Mouse (Mus musculus): ENCODE results near the gene Slc48a1. TPM values are rescaled to one million over a fixed set of nuclear protein-coding genes. Genes with fewer than 3 reads are reported as not detected.

Slc48a1 gene
- polyA plus RNA-seq, 1 experiment from 2014 or later: 122 TPM

DNA sequence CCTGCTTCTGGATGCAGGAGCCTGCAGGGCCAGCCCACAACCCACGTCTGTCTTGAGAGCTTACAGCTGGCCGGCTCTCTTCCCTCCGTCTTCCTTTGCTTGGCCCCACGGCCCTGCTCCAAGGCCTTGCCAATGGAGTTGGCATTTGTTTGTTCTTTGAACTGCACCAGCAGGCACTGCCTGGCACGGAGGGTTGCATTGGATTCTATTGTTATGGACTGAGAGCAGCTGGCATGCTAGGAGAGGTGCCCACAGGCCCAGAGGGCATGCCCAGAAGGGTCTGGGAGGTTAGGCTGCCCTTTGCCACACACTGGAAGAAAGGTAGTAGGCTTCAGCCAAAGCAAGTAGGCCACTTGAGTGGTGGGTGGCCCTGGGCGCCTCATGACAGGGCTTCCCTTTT is 10.5 kb downstream of the Slc48a1 start:
- peaks cover 27% of the 10 kb centered on the region for H3K4me1 ChIP-seq (ENCODE audit: control insufficient read depth, insufficient read depth, low read depth, low read length)
- ATAC-seq: peak; percentile 24; the same call in 1 of the 2 replicates
- peak overlapping the region; percentile 63; the same call in 1 of the 2 replicates for H3K27ac ChIP-seq (ENCODE audit: low read depth, low read length)
- H3K9me3 ChIP-seq (ENCODE audit: control insufficient read depth, low read length): no peaks in the 10 kb centered on the region
- H3K4me3 ChIP-seq (ENCODE audit: low read length): no peak overlapping the region
- H3K36me3 ChIP-seq (ENCODE audit: control insufficient read depth, insufficient read depth, low read length): peaks cover 10% of the 10 kb centered on the region
- 43% methylated on average over 6 of the region's 6 CpGs for WGBS
- H3K9ac ChIP-seq (ENCODE audit: low read depth, low read length): no peak overlapping the region
- H3K4me2 ChIP-seq (ENCODE audit: low read length): no peak overlapping the region
- no peaks in the 10 kb centered on the region for H3K27me3 ChIP-seq (replicated peaks; ENCODE audit: control insufficient read depth, insufficient read depth, low read length)

DNA sequence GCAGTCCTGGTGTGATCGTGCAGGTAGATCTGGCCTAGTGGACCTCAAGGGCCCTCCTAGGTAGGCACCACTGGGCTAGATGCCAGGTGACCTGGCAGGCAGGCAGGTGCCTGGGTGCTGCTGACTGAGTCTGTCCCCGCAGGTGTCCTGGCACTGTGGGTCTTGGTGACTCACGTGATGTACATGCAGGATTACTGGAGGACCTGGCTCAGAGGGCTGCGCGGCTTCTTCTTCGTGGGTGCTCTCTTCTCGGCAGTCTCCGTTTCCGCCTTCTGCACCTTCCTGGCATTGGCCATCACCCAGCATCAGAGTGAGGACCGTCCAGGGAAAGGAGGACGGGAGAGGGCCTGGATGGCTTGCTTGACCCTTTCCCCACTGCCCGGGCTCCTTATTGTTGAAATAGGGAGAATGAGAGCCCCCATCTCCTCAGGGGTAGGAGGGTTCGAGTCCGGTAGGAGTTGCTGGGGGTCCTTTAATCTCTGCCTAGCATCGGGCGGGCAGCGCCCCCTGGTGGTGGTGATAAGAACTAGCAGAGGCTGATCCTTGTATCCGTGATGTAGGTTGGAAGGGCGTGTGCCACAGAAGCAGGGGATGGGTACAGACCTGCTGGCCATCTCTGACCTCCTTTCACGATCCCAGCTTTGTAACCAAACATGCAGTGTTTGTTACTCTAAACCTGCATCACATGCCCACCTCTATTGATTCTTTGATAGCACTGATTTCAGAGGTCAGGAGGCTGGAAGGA is 11.6 kb downstream of the Slc48a1 start:
- H3K27ac ChIP-seq (ENCODE audit: low read depth, low read length): no peak overlapping the region
- 54% methylated on average over 20 of the region's 20 CpGs for WGBS

DNA sequence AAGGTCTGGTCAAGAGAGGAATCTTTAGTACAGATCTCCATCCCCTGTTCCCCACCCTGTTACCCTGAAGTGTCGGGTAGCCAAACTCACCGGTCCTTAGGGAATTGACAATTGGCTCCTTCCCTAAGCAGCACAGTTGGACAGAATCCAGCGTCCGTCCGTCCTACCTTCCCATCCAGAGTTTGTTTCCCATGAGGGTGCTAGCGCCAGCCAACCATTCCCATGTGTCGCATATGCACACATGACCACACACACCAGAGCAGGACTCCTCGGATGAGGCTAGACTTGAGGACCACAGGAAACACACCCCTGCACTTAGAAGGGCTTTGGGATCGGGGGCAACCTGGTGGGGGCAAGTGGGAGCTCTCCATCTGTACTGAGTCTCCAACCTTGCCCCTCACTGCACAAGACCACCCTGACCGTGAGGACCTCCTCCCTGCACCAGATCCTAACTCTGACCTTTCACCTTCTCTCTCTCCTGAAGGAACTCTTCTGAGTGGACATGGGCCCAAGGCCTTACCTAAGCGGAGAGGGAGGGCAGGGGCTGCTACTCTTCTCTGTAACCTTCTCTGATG is 12.9 kb downstream of the Slc48a1 start:
- Histone ChIP-seq H3K9ac (ENCODE audit: low read depth, low read length) (no peak overlapping the region), H3K9me3 (ENCODE audit: control insufficient read depth, low read length) (no peaks in the 10 kb centered on the region), H3K27me3 (replicated peaks; ENCODE audit: control insufficient read depth, insufficient read depth, low read length) (no peaks in the 10 kb centered on the region), H3K4me3 (ENCODE audit: low read length) (no peak overlapping the region), H3K4me1 (ENCODE audit: control insufficient read depth, insufficient read depth, low read depth, low read length) (peaks cover 21% of the 10 kb centered on the region), H3K36me3 (ENCODE audit: control insufficient read depth, insufficient read depth, low read length) (peaks cover 27% of the 10 kb centered on the region), H3K27ac (ENCODE audit: low read depth, low read length) (no peak overlapping the region), H3K4me2 (ENCODE audit: low read length) (no peak overlapping the region)
- WGBS: 88% methylated on average over 11 of the region's 11 CpGs
- ATAC-seq: no peak

More for the DNA sequence above, 11.6 kb downstream of the Slc48a1 start:
- H3K4me3 ChIP-seq (ENCODE audit: low read length): no peak overlapping the region
- H3K9ac ChIP-seq (ENCODE audit: low read depth, low read length): no peak overlapping the region
- H3K4me2 ChIP-seq (ENCODE audit: low read length): no peak overlapping the region
- H3K27me3 ChIP-seq (replicated peaks; ENCODE audit: control insufficient read depth, insufficient read depth, low read length): no peaks in the 10 kb centered on the region
- H3K36me3 ChIP-seq (ENCODE audit: control insufficient read depth, insufficient read depth, low read length): peaks cover 18% of the 10 kb centered on the region
- H3K9me3 ChIP-seq (ENCODE audit: control insufficient read depth, low read length): no peaks in the 10 kb centered on the region
- peaks cover 27% of the 10 kb centered on the region for H3K4me1 ChIP-seq (ENCODE audit: control insufficient read depth, insufficient read depth, low read depth, low read length)
- no peak for ATAC-seq

DNA sequence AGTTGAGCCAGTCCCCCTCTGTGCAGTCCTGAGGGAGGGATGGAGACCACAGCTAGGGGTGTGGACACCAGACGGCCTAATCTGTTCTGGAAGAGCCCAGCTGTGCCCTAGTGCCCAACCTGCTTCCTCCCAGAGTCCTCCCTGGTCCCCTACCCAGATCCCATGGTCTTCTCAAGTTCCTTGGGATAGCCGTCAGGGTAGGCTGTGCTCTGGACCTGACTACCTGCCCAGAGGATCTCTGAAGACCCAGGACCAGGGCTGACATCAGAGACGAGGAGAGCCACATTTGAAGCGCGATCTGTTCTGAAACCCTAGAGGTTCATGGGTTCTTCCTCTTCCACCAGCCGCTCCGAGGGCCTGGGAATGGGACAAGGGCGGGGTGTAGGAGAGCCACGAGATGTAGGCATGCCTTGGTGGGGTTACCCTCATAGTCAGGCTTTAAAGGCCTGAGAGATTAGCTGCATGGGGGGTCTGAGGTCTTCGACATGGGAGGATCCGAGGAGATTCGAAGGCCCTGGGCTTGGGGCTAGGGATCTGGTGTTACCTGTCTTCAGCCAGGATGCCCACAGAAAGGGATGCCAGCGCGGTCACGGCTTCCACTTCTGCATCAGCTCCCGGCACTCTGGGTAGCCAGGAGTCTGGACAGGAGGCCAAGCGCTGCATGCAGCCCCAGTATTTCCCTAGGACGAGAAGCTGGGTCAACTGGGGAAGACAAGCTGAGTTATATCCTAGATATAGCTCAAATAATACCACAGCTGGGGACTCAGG is 15.2 kb downstream of the Slc48a1 start:
- Histone ChIP-seq H3K27ac (ENCODE audit: low read depth, low read length) (no peak overlapping the region), H3K4me1 (ENCODE audit: control insufficient read depth, insufficient read depth, low read depth, low read length) (peaks cover 14% of the 10 kb centered on the region), H3K4me3 (ENCODE audit: low read length) (no peak overlapping the region), H3K9me3 (ENCODE audit: control insufficient read depth, low read length) (no peaks in the 10 kb centered on the region), H3K27me3 (replicated peaks; ENCODE audit: control insufficient read depth, insufficient read depth, low read length) (no peaks in the 10 kb centered on the region), H3K4me2 (ENCODE audit: low read length) (no peak overlapping the region), H3K36me3 (ENCODE audit: control insufficient read depth, insufficient read depth, low read length) (peaks cover 30% of the 10 kb centered on the region), H3K9ac (ENCODE audit: low read depth, low read length) (no peak overlapping the region)
- WGBS: 95% methylated on average over 18 of the region's 18 CpGs
- no peak for ATAC-seq

- H3K4me2 ChIP-seq (ENCODE audit: low read length): no peak overlapping the region
- no peaks in the 10 kb centered on the region for H3K27me3 ChIP-seq (replicated peaks; ENCODE audit: control insufficient read depth, insufficient read depth, low read length)
- WGBS: 69% methylated on average over 5 of the region's 5 CpGs
- H3K27ac ChIP-seq (ENCODE audit: low read depth, low read length): no peak overlapping the region
- no peak for ATAC-seq
- peaks cover 30% of the 10 kb centered on the region for H3K36me3 ChIP-seq (ENCODE audit: control insufficient read depth, insufficient read depth, low read length)
- no peak overlapping the region for H3K4me3 ChIP-seq (ENCODE audit: low read length)
- no peaks in the 10 kb centered on the region for H3K9me3 ChIP-seq (ENCODE audit: control insufficient read depth, low read length)
- peaks cover 11% of the 10 kb centered on the region for H3K4me1 ChIP-seq (ENCODE audit: control insufficient read depth, insufficient read depth, low read depth, low read length)
- no peak overlapping the region for H3K9ac ChIP-seq (ENCODE audit: low read depth, low read length)
These were observed 15.9 kb downstream of the Slc48a1 start for GRCm38 (mm10) chr15:97794268-97794667.

GRCm38 (mm10) chr15:97795559-97796235 is 17.4 kb downstream of the Slc48a1 start:
- Histone ChIP-seq H3K27ac (ENCODE audit: low read depth, low read length) (no peak overlapping the region), H3K9me3 (ENCODE audit: control insufficient read depth, low read length) (no peaks in the 10 kb centered on the region), H3K4me1 (ENCODE audit: control insufficient read depth, insufficient read depth, low read depth, low read length) (peaks cover 11% of the 10 kb centered on the region), H3K27me3 (replicated peaks; ENCODE audit: control insufficient read depth, insufficient read depth, low read length) (no peaks in the 10 kb centered on the region), H3K4me3 (ENCODE audit: low read length) (no peak overlapping the region), H3K9ac (ENCODE audit: low read depth, low read length) (no peak overlapping the region), H3K4me2 (ENCODE audit: low read length) (no peak overlapping the region), H3K36me3 (ENCODE audit: control insufficient read depth, insufficient read depth, low read length) (peaks cover 32% of the 10 kb centered on the region)
- ATAC-seq: no peak
- 95% methylated on average over 10 of the region's 10 CpGs for WGBS

DNA sequence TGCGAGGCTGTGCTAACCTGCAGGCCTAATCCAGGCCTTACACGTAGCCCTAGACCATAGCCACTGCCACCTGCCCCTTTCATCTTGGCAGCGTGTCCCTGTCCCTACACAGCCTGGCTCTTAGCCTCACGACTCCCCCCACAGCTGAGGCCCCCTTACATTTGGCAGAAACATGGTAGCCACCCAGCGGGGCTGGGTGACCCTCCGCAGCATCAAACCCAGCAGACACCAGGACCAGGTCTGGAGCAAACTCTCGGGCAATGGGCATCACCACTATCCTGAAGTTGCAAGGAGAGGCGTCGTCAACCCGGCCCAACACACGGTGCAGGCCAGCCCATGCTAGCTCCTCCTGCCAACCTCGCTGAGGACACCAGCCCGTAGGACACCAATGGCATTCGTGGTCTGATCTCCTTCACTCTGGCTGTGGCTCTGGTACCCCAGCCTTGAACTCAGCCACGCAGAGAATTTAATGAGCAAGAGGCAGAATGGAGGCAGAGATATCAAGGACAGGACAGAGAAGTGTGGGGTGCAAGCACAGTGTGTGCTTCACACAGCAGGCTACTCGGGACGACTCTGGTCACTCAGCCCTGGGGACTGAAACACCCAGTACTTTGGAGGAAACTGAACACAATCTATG is 18.5 kb downstream of the Slc48a1 start:
- Histone ChIP-seq H3K27me3 (replicated peaks; ENCODE audit: control insufficient read depth, insufficient read depth, low read length) (no peaks in the 10 kb centered on the region), H3K9me3 (ENCODE audit: control insufficient read depth, low read length) (no peaks in the 10 kb centered on the region), H3K27ac (ENCODE audit: low read depth, low read length) (no peak overlapping the region), H3K4me3 (ENCODE audit: low read length) (no peak overlapping the region), H3K36me3 (ENCODE audit: control insufficient read depth, insufficient read depth, low read length) (peaks cover 32% of the 10 kb centered on the region), H3K4me1 (ENCODE audit: control insufficient read depth, insufficient read depth, low read depth, low read length) (peaks cover 11% of the 10 kb centered on the region), H3K4me2 (ENCODE audit: low read length) (no peak overlapping the region), H3K9ac (ENCODE audit: low read depth, low read length) (no peak overlapping the region)
- no peak for ATAC-seq
- WGBS: 91% methylated on average over 17 of the region's 17 CpGs

DNA sequence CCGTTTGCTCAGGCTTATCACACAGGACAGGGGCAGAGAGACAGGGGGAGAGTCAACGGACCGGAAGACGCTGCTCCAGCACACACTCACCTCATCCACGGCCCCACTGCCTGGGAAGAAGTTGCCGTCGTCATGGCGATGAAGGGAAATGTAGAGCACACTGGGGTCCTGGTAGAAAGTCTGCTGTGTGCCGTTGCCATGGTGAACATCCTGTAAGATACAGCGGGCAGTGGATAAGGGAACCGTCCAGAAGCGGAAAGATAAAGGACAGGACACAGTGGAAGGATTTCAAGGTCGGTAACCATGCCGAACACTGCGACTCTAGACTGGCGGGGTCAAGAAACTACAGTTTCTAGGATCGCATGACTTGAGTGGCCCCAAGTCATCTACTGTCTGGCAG is 19.8 kb downstream of the Slc48a1 start:
- Histone ChIP-seq H3K4me3 (ENCODE audit: low read length) (no peak overlapping the region), H3K27me3 (replicated peaks; ENCODE audit: control insufficient read depth, insufficient read depth, low read length) (no peaks in the 10 kb centered on the region), H3K27ac (ENCODE audit: low read depth, low read length) (no peak overlapping the region; the same call in 1 of the 2 replicates), H3K36me3 (ENCODE audit: control insufficient read depth, insufficient read depth, low read length) (peaks cover 25% of the 10 kb centered on the region), H3K9ac (ENCODE audit: low read depth, low read length) (no peak overlapping the region), H3K4me1 (ENCODE audit: control insufficient read depth, insufficient read depth, low read depth, low read length) (peaks cover 20% of the 10 kb centered on the region), H3K9me3 (ENCODE audit: control insufficient read depth, low read length) (no peaks in the 10 kb centered on the region), H3K4me2 (ENCODE audit: low read length) (peak overlapping the region; percentile 16; the same call in 1 of the 2 replicates)
- ATAC-seq: peak; percentile 64
- 19% methylated on average over 17 of the region's 17 CpGs for WGBS

All from hindbrain, embryonic 16.5 days (tissue).